Mouse (Mus musculus) neural tube, embryonic 15.5 days (tissue): ENCODE data around the gene Hnrnpab. TPM values are rescaled to one million over a fixed set of nuclear protein-coding genes. Genes with fewer than 3 reads are reported as not detected.

Experiments used
- ATAC-seq: fragments of 200-750 bp; cut with Nextera tagmentation; 2 replicates; pipeline ENCODE4 v1.8.0; 2017; ENCODE audit warnings: mild to moderate bottlenecking, moderate TSS enrichment, moderate library complexity; ENCODE audit not compliant: low FRiP score
- H3K27ac ChIP-seq: fragments of 300-500 bp; sonication (generic); replicated peaks from 2 replicates; pipeline ENCODE4 v1.5.1; 2015; ENCODE audit warnings: mild to moderate bottlenecking, inconsistent platforms
- H3K27me3 ChIP-seq: fragments of 300-500 bp; sonication (generic); replicated peaks from 2 replicates; pipeline ENCODE4 v1.6.1; 2015; ENCODE audit warnings: inconsistent platforms
- H3K36me3 ChIP-seq: fragments of 300-500 bp; sonication (generic); 2 replicates; pipeline ENCODE4 v1.6.1; 2015; ENCODE audit warnings: inconsistent platforms
- H3K4me1 ChIP-seq: fragments of 300-500 bp; sonication (generic); 2 replicates; pipeline ENCODE4 v1.6.1; 2015; ENCODE audit warnings: inconsistent platforms
- H3K4me2 ChIP-seq: fragments of 300-500 bp; sonication (generic); 2 replicates; pipeline ENCODE4 v1.6.1; 2015; ENCODE audit warnings: inconsistent platforms, mild to moderate bottlenecking, moderate library complexity
- H3K4me3 ChIP-seq: fragments of 300-500 bp; sonication (generic); replicated peaks from 2 replicates; pipeline ENCODE4 v1.5.1; 2015; ENCODE audit warnings: mild to moderate bottlenecking, inconsistent platforms
- H3K9ac ChIP-seq: fragments of 300-500 bp; sonication (generic); replicated peaks from 2 replicates; pipeline ENCODE4 v1.6.1; 2015; ENCODE audit warnings: mild to moderate bottlenecking, inconsistent platforms
- H3K9me3 ChIP-seq: fragments of 300-500 bp; sonication (generic); replicated peaks from 2 replicates; pipeline ENCODE4 v1.6.1; 2016; ENCODE audit warnings: inconsistent platforms
- WGBS: fragments of 180-500 bp; shearing (Covaris S2); methylation state at CpG from one replicate; pipeline ENCODE4 v1.1.7; 2015; ENCODE audit warnings: mixed read lengths; 5-methylcytosine and 5-hydroxymethylcytosine counted together
- polyA plus RNA-seq: library from polyadenylated mRNA; unstranded; fragments of >200 nt; fragmentation: Nextera tagmentation; extraction: Ambion mirVana; gene quantifications from 2 replicates; pipeline ENCODE4 v1.2.1, GENCODE M21; 2015

Hnrnpab gene
- polyA plus RNA-seq, 1 experiment from 2014 or later, result 241 TPM

DNA sequence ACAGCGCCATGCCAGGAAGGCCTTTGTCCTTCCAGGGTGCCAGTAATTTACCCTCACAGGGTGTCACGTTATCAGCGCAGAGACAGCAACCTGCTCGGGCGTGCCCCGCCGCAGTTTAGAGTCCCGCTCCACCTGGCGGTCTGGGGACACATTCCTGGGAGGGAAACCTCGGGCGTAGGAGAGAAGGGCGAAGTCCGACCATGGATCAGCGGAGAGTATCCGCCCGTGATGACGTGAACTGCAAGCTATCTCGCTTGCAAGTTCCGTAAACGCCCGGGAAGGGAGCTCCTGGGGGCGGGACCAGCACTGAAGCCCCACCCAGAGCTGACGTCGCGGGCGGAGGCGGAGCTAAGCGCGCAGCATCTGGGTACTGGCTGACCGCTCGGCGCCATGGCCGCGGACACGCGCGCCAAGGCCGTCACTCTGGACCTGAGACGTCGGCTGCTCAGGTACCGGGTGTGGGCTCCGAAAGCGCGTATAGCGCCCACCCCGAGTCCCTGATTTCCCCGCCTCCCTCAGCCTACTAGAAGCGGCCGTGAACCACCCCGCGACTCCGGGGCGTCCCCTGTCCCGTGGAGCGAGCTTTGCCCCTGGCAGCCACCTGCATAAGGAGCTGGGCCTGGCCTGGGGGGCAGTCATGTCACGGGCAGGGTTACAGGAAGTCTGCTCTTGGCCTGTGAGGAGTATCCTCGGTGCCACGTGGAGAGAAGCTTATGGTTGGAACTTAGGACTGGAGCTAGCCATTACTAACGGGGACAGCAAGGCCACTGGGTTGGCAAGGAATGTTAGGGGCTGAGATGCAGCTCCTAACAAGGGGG, 22.0 kb downstream of the Hnrnpab start, which contains the start of gene Phykpl:
Gene Phykpl, plus strand, starts transcription at position 327 of the 818 bp plus-strand sequence.
- peak within 1 kb of the TSS; percentile 84 for H3K4me2 ChIP-seq
- peak within 1 kb of the TSS; percentile 77 for H3K9ac ChIP-seq
- H3K9me3 ChIP-seq, result no peaks in the 10 kb centered on the region
- ATAC-seq, result peak; percentile 96
- peaks cover 29% of the 10 kb centered on the region for H3K36me3 ChIP-seq
- peak within 1 kb of the TSS; percentile 88 for H3K27ac ChIP-seq
- under 1% methylated on average over 59 of the region's 59 CpGs for WGBS
- no peaks in the 10 kb centered on the region for H3K27me3 ChIP-seq
- peaks cover 20% of the 10 kb centered on the region for H3K4me1 ChIP-seq
- H3K4me3 ChIP-seq, result peak within 1 kb of the TSS; percentile 60

DNA sequence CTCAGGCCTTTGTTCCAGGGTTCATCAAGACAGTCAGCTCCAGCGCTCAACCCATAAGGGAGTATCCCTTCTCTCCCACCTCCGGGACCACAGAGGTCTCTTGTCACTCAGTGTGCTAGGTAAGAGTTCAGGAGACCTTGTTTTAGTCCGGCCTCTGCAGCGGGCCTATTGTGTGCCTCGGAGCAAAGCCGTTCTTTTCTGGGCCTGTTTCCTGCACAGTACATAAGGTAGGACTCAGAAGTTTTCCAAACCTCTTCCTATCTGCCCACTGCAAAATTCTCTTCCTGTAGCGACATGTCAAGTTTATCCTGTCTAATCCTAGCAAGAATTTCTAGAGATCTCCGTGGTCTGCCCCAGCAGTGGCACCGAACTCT, 22.6 kb downstream of the Hnrnpab start:
- Histone ChIP-seq H3K9ac (peak overlapping the region; percentile 77), H3K4me2 (peak overlapping the region; percentile 84), H3K4me1 (peaks cover 20% of the 10 kb centered on the region), H3K9me3 (no peaks in the 10 kb centered on the region), H3K36me3 (peaks cover 24% of the 10 kb centered on the region), H3K4me3 (peak overlapping the region; percentile 60), H3K27me3 (no peaks in the 10 kb centered on the region), H3K27ac (peak overlapping the region; percentile 88)
- ATAC-seq, result peak; percentile 43
- WGBS, result 14% methylated on average over 9 of the region's 9 CpGs

DNA sequence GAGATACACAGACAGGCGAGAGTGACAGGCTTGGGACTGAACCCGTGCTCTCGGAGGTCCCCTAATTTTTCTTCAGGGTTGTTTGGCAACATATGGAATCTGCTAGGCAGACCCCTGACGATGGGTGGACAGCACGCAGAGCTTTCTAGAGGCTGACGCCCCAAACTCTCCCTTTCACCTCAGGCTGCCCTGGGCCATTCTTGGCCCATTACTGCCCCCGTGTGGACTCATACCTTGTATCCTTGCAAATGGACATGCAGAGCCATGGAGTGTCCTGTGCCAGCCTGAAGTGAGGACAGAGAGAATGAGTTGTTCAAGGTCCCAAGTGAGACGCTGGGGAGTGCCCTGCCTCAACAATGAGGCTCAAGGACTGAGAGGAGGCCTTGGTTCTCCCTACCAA, 23.9 kb downstream of the Hnrnpab start:
- Histone ChIP-seq H3K4me1 (peaks cover 20% of the 10 kb centered on the region), H3K4me3 (no peak overlapping the region), H3K4me2 (no peak overlapping the region), H3K36me3 (peaks cover 11% of the 10 kb centered on the region), H3K9ac (no peak overlapping the region), H3K27me3 (no peaks in the 10 kb centered on the region), H3K9me3 (no peaks in the 10 kb centered on the region), H3K27ac (no peak overlapping the region)
- 25% methylated on average over 8 of the region's 8 CpGs for WGBS
- no peak for ATAC-seq

DNA sequence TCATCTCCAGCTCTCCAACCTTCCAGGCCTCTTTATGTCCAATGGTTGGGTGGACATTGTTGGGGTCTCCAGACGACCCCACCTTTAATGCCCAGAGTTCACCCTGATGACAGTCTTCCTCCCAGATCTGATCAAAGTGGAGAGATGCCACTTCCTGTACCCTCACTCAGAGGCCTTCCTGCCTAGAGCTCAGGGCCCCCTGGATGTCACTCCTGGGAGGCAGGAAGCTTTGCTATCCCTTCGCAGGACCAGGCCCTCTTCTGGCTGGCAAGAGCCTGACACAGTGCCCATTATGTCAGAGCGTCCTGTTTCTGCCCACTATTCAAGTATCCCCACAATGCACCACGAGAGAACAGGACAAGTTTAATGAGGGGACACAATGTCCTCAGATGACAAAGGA, 27.6 kb downstream of the Hnrnpab start:
- no peak overlapping the region for H3K4me2 ChIP-seq
- WGBS, result 69% methylated on average over 4 of the region's 4 CpGs
- H3K9me3 ChIP-seq, result no peaks in the 10 kb centered on the region
- peaks cover 3% of the 10 kb centered on the region for H3K4me1 ChIP-seq
- no peak overlapping the region for H3K27ac ChIP-seq
- no peak overlapping the region for H3K9ac ChIP-seq
- no peak for ATAC-seq
- H3K4me3 ChIP-seq, result no peak overlapping the region
- no peaks in the 10 kb centered on the region for H3K36me3 ChIP-seq
- H3K27me3 ChIP-seq, result no peaks in the 10 kb centered on the region

DNA sequence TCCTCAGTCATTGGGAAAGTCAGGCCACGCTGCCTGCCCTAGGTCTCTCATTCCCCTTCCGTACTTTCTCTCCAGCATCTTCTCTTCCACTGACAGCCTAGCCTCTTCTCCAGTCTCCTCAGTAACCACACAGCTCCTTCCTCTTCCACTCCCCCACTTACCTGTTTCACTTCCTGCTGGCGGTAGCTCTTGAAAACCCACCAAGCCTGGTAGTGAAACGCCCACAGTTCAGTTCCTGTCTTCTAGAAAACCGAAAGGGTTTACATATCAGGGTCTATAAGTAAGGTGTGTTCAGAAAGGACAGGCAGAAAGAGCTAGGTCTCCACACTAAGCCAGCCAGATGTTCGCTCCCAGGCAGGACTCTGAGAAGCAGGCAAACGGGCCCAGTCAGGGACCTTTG, 29.1 kb downstream of the Hnrnpab start:
- H3K27me3 ChIP-seq, result no peaks in the 10 kb centered on the region
- 88% methylated on average over 7 of the region's 7 CpGs for WGBS
- H3K4me2 ChIP-seq, result no peak overlapping the region

DNA sequence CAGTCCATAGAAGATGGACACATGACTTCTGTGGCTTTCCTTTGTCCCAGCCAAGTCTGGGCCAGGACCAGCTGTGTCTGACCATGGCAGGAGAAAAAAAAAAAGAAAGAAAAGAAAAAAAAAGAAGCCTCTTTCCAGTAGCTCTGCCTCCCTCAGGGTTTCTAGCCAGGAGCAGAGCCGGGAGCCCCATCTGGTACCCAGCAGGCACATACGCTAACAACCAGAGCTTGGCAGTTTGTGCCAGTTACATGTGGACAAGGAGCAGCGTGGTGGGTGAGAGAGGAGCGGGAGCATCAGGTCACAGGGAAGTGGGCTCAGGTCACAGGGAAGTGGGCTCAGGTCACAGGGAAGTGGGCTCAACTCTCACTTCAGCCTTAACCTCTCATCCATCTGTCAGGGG, 30.2 kb downstream of the Hnrnpab start:
- no peaks in the 10 kb centered on the region for H3K36me3 ChIP-seq
- no peaks in the 10 kb centered on the region for H3K4me1 ChIP-seq
- no peak for ATAC-seq
- no peak overlapping the region for H3K27ac ChIP-seq
- H3K9ac ChIP-seq, result no peak overlapping the region
- 57% methylated on average over 4 of the region's 4 CpGs for WGBS
- H3K4me2 ChIP-seq, result no peak overlapping the region
- H3K9me3 ChIP-seq, result no peaks in the 10 kb centered on the region
- no peak overlapping the region for H3K4me3 ChIP-seq
- H3K27me3 ChIP-seq, result no peaks in the 10 kb centered on the region

More for the DNA sequence above, 29.1 kb downstream of the Hnrnpab start:
- Histone ChIP-seq H3K4me1 (no peaks in the 10 kb centered on the region), H3K4me3 (no peak overlapping the region), H3K27ac (no peak overlapping the region), H3K9me3 (no peaks in the 10 kb centered on the region), H3K9ac (no peak overlapping the region), H3K36me3 (no peaks in the 10 kb centered on the region)
- ATAC-seq, result no peak

DNA sequence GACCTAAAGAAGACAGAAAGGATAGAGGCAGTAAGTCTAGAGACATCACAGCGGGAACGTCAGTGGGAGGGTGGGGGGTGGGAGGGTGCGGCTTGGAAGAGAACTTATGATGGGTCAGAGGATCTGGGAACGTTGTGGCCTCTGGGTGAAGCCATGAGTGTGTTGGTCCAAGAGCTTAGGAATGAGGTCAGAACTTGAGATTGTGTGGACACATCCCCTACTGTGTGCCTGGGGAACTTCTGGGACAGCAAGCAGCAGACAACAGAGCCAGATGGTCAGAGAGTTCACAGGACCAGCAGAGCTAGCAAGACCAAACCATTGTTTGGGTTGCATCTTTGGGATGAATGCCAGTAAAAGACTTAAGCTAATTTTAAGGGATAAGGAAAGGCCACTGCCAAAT, 37.8 kb downstream of the Hnrnpab start:
- Histone ChIP-seq H3K4me2 (no peak overlapping the region), H3K36me3 (no peaks in the 10 kb centered on the region), H3K4me3 (no peak overlapping the region), H3K9ac (no peak overlapping the region), H3K4me1 (no peaks in the 10 kb centered on the region), H3K27me3 (no peaks in the 10 kb centered on the region), H3K27ac (no peak overlapping the region), H3K9me3 (no peaks in the 10 kb centered on the region)
- 86% methylated on average over 4 of the region's 4 CpGs for WGBS
- no peak for ATAC-seq

DNA sequence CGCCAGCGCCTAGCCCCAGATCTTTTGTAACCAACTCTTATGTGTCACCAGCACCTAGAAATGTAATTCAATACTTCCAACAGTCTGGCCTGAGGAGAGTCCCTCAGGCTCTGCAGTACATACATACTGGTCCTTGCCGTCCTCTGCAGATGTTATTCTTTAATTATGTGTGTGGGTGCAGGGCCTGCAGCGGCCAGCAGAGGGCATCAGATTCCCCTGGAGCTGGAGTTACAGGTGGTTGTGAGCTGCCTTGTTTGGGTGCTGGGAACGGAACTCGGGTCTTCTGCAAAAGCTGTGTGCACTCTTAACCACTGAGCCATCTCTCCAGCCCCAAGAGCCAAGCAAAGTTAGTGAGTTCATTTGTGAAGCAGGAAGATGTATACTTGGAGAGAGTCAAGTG, 40.7 kb downstream of the Hnrnpab start:
- Histone ChIP-seq H3K4me3 (no peak overlapping the region), H3K27ac (no peak overlapping the region), H3K9me3 (no peaks in the 10 kb centered on the region), H3K4me1 (no peaks in the 10 kb centered on the region), H3K27me3 (no peaks in the 10 kb centered on the region), H3K9ac (no peak overlapping the region), H3K36me3 (no peaks in the 10 kb centered on the region), H3K4me2 (no peak overlapping the region)
- no peak for ATAC-seq
- WGBS, result 94% methylated on average over 6 of the region's 6 CpGs

DNA sequence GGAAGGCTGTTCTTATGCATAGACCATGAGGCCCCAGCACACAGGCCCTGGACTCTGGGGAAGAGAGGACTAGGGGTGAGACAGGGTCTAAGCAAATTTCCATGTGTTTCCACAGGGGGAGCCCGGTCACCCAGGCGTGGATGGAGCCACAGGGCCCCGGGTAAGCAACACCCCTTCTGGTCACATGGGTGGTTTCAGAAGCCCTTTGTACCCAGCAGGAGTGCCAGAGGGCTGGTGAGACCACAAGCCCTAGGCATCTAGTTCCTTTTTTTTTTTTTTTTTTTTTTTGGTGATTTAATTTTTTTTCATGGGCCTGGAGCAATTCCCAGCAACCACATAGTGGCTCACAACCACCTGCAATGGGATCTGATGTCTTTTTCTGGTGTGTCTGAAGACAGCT, 41.6 kb downstream of the Hnrnpab start:
- no peaks in the 10 kb centered on the region for H3K4me1 ChIP-seq
- no peak overlapping the region for H3K27ac ChIP-seq
- no peaks in the 10 kb centered on the region for H3K9me3 ChIP-seq
- H3K4me3 ChIP-seq, result no peak overlapping the region
- ATAC-seq, result no peak
- WGBS, result 33% methylated on average over 3 of the region's 3 CpGs
- no peaks in the 10 kb centered on the region for H3K27me3 ChIP-seq
- H3K9ac ChIP-seq, result no peak overlapping the region
- H3K36me3 ChIP-seq, result no peaks in the 10 kb centered on the region
- no peak overlapping the region for H3K4me2 ChIP-seq

DNA sequence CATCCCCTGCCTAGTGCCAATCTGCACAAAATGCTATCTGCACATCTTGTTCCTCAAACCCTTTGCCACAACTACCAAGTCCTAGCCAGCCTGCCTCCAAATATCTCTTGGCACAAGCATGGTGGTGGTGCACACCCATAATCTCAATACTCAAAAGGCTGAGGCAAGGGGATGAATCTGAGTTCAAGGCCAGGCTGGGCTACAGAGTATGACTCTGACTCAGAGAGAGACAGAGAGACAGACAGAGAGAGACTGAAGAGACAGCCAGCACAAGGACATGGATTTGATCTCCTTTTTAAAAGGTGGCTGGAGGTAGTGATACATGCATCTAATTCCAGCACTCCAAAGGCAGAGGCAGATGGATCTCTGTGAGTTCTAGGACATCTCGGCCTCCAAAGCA, 43.4 kb downstream of the Hnrnpab start:
- H3K4me1 ChIP-seq, result no peaks in the 10 kb centered on the region
- no peak overlapping the region for H3K27ac ChIP-seq
- no peaks in the 10 kb centered on the region for H3K9me3 ChIP-seq
- 81% methylated on average over 1 of the region's 1 CpGs for WGBS
- H3K36me3 ChIP-seq, result no peaks in the 10 kb centered on the region
- no peak overlapping the region for H3K9ac ChIP-seq
- ATAC-seq, result no peak
- no peak overlapping the region for H3K4me3 ChIP-seq
- no peaks in the 10 kb centered on the region for H3K27me3 ChIP-seq
- no peak overlapping the region for H3K4me2 ChIP-seq

DNA sequence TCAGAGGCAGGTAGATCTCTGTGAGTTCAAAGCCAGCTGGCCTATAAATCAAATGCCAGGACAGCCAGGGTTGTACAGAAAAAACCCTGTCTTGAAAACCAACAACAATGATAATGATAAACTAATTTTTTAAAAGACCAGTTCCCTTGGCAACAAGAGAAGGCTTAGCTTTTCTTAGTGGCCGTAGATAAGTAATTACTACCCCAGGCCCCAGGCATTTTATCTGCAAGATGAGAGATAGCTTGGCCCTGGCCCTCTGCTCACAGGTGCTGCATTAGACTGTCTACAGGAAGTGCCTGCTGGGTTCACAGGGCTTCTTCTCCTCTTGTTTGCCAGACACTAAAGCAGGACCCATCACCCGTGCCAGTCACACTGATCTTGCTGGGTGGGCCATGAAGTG, 51.6 kb downstream of the Hnrnpab start:
- no peak overlapping the region for H3K27ac ChIP-seq
- H3K27me3 ChIP-seq, result no peaks in the 10 kb centered on the region
- peaks cover 7% of the 10 kb centered on the region for H3K4me1 ChIP-seq
- WGBS, result 46% methylated on average over 2 of the region's 2 CpGs
- no peak overlapping the region for H3K9ac ChIP-seq
- no peak for ATAC-seq
- H3K4me3 ChIP-seq, result no peak overlapping the region
- H3K9me3 ChIP-seq, result no peaks in the 10 kb centered on the region
- no peaks in the 10 kb centered on the region for H3K36me3 ChIP-seq
- H3K4me2 ChIP-seq, result 0 out of 2 replicates have a peak overlapping the region, but pooled peaks have one; percentile 17

DNA sequence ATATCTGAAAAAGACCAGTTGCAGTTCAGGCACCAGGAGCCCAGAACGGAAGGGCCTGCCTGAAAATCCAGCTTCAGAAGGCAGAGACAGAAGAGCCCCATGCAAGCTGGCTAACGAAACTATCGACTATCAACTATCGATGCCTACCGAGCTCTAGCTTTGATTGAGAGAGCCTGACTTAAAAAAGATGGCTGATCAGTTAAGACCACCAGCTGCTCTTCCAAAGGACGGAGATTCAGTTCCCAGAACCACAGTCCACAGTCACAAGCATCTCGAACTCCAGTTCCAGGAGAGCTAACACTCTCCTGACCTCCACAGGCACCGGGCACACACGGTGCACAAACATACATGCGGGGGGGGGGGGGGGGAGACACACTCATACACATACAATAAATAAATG, 52.1 kb downstream of the Hnrnpab start:
- H3K4me1 ChIP-seq, result peaks cover 7% of the 10 kb centered on the region
- no peaks in the 10 kb centered on the region for H3K27me3 ChIP-seq
- H3K36me3 ChIP-seq, result no peaks in the 10 kb centered on the region
- no peak for ATAC-seq
- H3K9ac ChIP-seq, result no peak overlapping the region
- H3K27ac ChIP-seq, result no peak overlapping the region
- H3K9me3 ChIP-seq, result no peaks in the 10 kb centered on the region
- 69% methylated on average over 10 of the region's 10 CpGs for WGBS
- H3K4me3 ChIP-seq, result no peak overlapping the region
- 0 out of 2 replicates have a peak overlapping the region, but pooled peaks have one; percentile 17 for H3K4me2 ChIP-seq
